Mouse (Mus musculus) liver, embryonic 11.5 days (tissue): ENCODE data around the gene Slc34a2. TPM values are rescaled to one million over a fixed set of nuclear protein-coding genes. Genes with fewer than 3 reads are reported as not detected.
A peak's percentile ranks its signal among the peaks of the same experiment; 100 is the strongest.

Experiments
- ATAC-seq: fragments of 200-750 bp; cut with Nextera tagmentation; replicated peaks from 2 replicates; pipeline ENCODE4 v1.8.0; 2017; ENCODE audit warnings: moderate number of reproducible peaks, mild to moderate bottlenecking, moderate TSS enrichment, moderate library complexity; ENCODE audit not compliant: low FRiP score
- DNase-seq: peaks from one replicate; pipeline ENCODE4 v3.0.0-alpha.2; 2017; ENCODE audit warnings: low spot score
- H3K27ac ChIP-seq: fragments of 300-500 bp; sonication (generic); 2 replicates; pipeline ENCODE4 v1.5.1; 2014; ENCODE audit warnings: mild to moderate bottlenecking, low read depth, low read length, control low read depth
- H3K27me3 ChIP-seq: fragments of 300-500 bp; sonication (generic); replicated peaks from 2 replicates; pipeline ENCODE4 v1.6.1; 2014; ENCODE audit warnings: low read length, mixed read lengths; ENCODE audit not compliant: control insufficient read depth, insufficient read depth
- H3K36me3 ChIP-seq: fragments of 300-500 bp; sonication (generic); 2 replicates; pipeline ENCODE4 v1.6.1; 2014; ENCODE audit warnings: mild to moderate bottlenecking, low read length, moderate library complexity, mixed read lengths; ENCODE audit not compliant: control insufficient read depth, insufficient read depth
- H3K4me1 ChIP-seq: fragments of 300-500 bp; sonication (generic); replicated peaks from 2 replicates; pipeline ENCODE4 v1.6.1; 2014; ENCODE audit warnings: low read length, mixed read lengths; ENCODE audit not compliant: control insufficient read depth, insufficient read depth
- H3K4me2 ChIP-seq: fragments of 300-500 bp; sonication (generic); 2 replicates; pipeline ENCODE4 v1.6.1; 2014; ENCODE audit warnings: mild to moderate bottlenecking, control low read depth, moderate library complexity
- H3K4me3 ChIP-seq: fragments of 300-500 bp; sonication (generic); 2 replicates; pipeline ENCODE4 v1.5.1; 2014; ENCODE audit warnings: low read depth, low read length, control low read depth
- H3K9ac ChIP-seq: fragments of 300-500 bp; sonication (generic); 2 replicates; pipeline ENCODE4 v1.6.1; 2014; ENCODE audit warnings: low read depth, low read length, control low read depth
- H3K9me3 ChIP-seq: fragments of 300-500 bp; sonication (generic); 2 replicates; pipeline ENCODE4 v1.6.1; 2016; ENCODE audit warnings: low read length, inconsistent platforms, mixed read lengths; ENCODE audit not compliant: control insufficient read depth
- WGBS: fragments of 180-500 bp; shearing (Covaris S2); extraction: QIAGEN DNeasy Blood & Tissue Kit; methylation state at CpG from one replicate; pipeline ENCODE4 v1.1.7; 2014; 5-methylcytosine and 5-hydroxymethylcytosine counted together
- polyA plus RNA-seq: library from polyadenylated mRNA; unstranded; fragments of >200 nt; fragmentation: Nextera tagmentation; extraction: Ambion mirVana; gene quantifications from 2 replicates; pipeline ENCODE4 v1.2.1, GENCODE M21; 2014

The Slc34a2 gene
- 0.19 TPM in 1 of 2 replicates, not detected in the other for polyA plus RNA-seq

GRCm38 (mm10) chr5:53037781-53038180, at the start of gene Slc34a2:
Gene Slc34a2 (plus strand): TSS chr5:53038081.
- no peak for ATAC-seq
- H3K36me3 ChIP-seq = no peaks in the 10 kb centered on the region
- H3K4me1 ChIP-seq = no peaks in the 10 kb centered on the region
- no peak within 1 kb of the TSS for H3K4me3 ChIP-seq
- no peak for DNase-seq
- H3K9me3 ChIP-seq = no peaks in the 10 kb centered on the region
- no peak within 1 kb of the TSS for H3K27ac ChIP-seq
- H3K9ac ChIP-seq = no peak within 1 kb of the TSS
- H3K4me2 ChIP-seq = no peak within 1 kb of the TSS
- H3K27me3 ChIP-seq = no peaks in the 10 kb centered on the region
- WGBS = 91% methylated on average over 3 of the region's 3 CpGs

- Histone ChIP-seq H3K27me3 (no peaks in the 10 kb centered on the region), H3K9ac (no peak overlapping the region), H3K27ac (no peak overlapping the region), H3K4me1 (no peaks in the 10 kb centered on the region), H3K36me3 (no peaks in the 10 kb centered on the region), H3K4me2 (peak overlapping the region; percentile 34; the same call in 1 of the 2 replicates), H3K4me3 (0 out of 2 replicates have a peak overlapping the region, but pooled peaks have one; percentile 32), H3K9me3 (no peaks in the 10 kb centered on the region)
- ATAC-seq (no peak), DNase-seq (no peak)
- WGBS = 42% methylated on average over 8 of the region's 8 CpGs
Observed at GRCm38 (mm10) chr5:52990687-52991341, 47.1 kb upstream of the Slc34a2 start.

GRCm38 (mm10) chr5:52992210-52992897, 45.5 kb upstream of the Slc34a2 start:
- no peak for DNase-seq
- peak overlapping the region; percentile 58 for H3K27ac ChIP-seq
- H3K9me3 ChIP-seq = no peaks in the 10 kb centered on the region
- 72% methylated on average over 11 of the region's 11 CpGs for WGBS
- peak; percentile 32; the same call in 1 of the 2 replicates for ATAC-seq
- H3K27me3 ChIP-seq = no peaks in the 10 kb centered on the region
- no peaks in the 10 kb centered on the region for H3K36me3 ChIP-seq
- H3K4me2 ChIP-seq = peak overlapping the region; percentile 33; the same call in 1 of the 2 replicates
- H3K4me3 ChIP-seq = peak overlapping the region; percentile 32
- H3K4me1 ChIP-seq = no peaks in the 10 kb centered on the region
- H3K9ac ChIP-seq = no peak overlapping the region

- DNase-seq (no peak), ATAC-seq (no peak)
- Histone ChIP-seq H3K4me1 (no peaks in the 10 kb centered on the region), H3K4me2 (no peak overlapping the region), H3K36me3 (no peaks in the 10 kb centered on the region), H3K27me3 (no peaks in the 10 kb centered on the region), H3K9ac (no peak overlapping the region), H3K27ac (no peak overlapping the region), H3K4me3 (no peak overlapping the region), H3K9me3 (no peaks in the 10 kb centered on the region)
- 75% methylated on average over 12 of the region's 12 CpGs for WGBS
Observed at GRCm38 (mm10) chr5:52993490-52994282, 44.2 kb upstream of the Slc34a2 start.

- Histone ChIP-seq H3K4me2 (no peak overlapping the region), H3K9ac (no peak overlapping the region), H3K27ac (no peak overlapping the region), H3K4me1 (no peaks in the 10 kb centered on the region), H3K4me3 (no peak overlapping the region), H3K27me3 (no peaks in the 10 kb centered on the region), H3K9me3 (no peaks in the 10 kb centered on the region), H3K36me3 (no peaks in the 10 kb centered on the region)
- no peak for ATAC-seq
- no peak for DNase-seq
- 85% methylated on average over 4 of the region's 4 CpGs for WGBS
Observed at GRCm38 (mm10) chr5:52995461-52995860, 42.4 kb upstream of the Slc34a2 start.

- Histone ChIP-seq H3K4me2 (no peak overlapping the region), H3K4me3 (no peak overlapping the region), H3K9me3 (no peaks in the 10 kb centered on the region), H3K27me3 (no peaks in the 10 kb centered on the region), H3K27ac (no peak overlapping the region), H3K9ac (no peak overlapping the region), H3K36me3 (no peaks in the 10 kb centered on the region), H3K4me1 (no peaks in the 10 kb centered on the region)
- ATAC-seq = no peak
- WGBS = 84% methylated on average over 3 of the region's 3 CpGs
- no peak for DNase-seq
Observed at GRCm38 (mm10) chr5:52996145-52996544, 41.7 kb upstream of the Slc34a2 start.

GRCm38 (mm10) chr5:52996601-52997000, 41.3 kb upstream of the Slc34a2 start:
- DNase-seq = no peak
- Histone ChIP-seq H3K27ac (no peak overlapping the region), H3K4me2 (no peak overlapping the region), H3K9me3 (no peaks in the 10 kb centered on the region), H3K9ac (no peak overlapping the region), H3K4me3 (no peak overlapping the region), H3K27me3 (no peaks in the 10 kb centered on the region), H3K36me3 (no peaks in the 10 kb centered on the region), H3K4me1 (no peaks in the 10 kb centered on the region)
- ATAC-seq = no peak
- WGBS = 59% methylated on average over 8 of the region's 8 CpGs

- ATAC-seq = no peak; the same call in 1 of the 2 replicates
- DNase-seq = no peak
- no peak overlapping the region for H3K4me3 ChIP-seq
- H3K4me1 ChIP-seq = no peaks in the 10 kb centered on the region
- no peaks in the 10 kb centered on the region for H3K36me3 ChIP-seq
- no peak overlapping the region for H3K9ac ChIP-seq
- no peaks in the 10 kb centered on the region for H3K27me3 ChIP-seq
- no peak overlapping the region for H3K27ac ChIP-seq
- no peaks in the 10 kb centered on the region for H3K9me3 ChIP-seq
- 83% methylated on average over 9 of the region's 11 CpGs for WGBS
- no peak overlapping the region for H3K4me2 ChIP-seq
Observed at GRCm38 (mm10) chr5:52997032-52997431, 40.8 kb upstream of the Slc34a2 start.
